Mouse (Mus musculus): Measurements from ENCODE around the gene Fam83e. TPM values are rescaled to one million over a fixed set of nuclear protein-coding genes. Genes with fewer than 3 reads are reported as not detected.

Fam83e gene
- total RNA-seq, 2 experiments from 2014 or later, result 0.24 to 0.34 TPM

DNA sequence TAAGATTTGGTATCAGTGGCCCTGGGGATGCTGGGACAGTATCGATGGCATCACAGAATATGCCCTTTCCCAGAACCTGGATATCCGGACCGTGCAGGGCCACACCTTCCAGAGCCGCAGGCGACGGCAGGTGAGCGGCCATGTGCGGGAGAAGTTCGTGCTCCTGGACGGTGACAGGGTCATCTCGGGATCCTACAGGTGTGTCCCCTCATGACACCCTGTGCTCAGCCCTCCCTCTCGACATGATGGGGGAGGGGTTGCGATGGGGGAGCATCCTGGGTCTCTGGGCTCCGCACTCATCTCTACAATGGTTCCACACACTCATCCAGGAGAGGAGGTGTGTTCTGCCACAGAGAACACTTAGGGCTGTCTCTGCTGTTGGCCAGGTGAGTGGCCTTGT is 2.8 kb downstream of the Fam83e start:
- no peak for DNase-seq (ENCODE audit: low spot score in 2 of 2)
- intact Hi-C loops (cut with DNase I), result no loop called here

DNA sequence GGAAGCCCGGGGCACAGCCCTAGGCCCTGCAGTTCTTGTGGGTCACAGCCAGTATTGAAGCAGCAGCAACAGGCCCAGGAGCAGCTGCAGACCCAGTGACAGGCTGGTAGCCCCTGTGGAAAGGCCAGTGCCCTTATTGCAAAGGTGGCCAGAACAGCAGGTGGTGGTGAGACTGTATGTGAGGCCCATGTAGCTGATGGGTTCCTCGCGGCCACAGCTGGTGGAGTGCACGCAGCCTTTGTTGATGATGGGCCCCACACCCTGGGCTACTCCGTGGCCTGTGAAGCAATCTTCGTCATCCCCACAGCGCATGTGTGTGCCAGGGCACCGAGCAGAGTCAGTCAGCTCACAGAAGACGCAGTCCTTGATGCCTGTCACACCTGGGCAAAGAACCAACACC is 4.1 kb downstream of the Fam83e start:
- no peak for DNase-seq (ENCODE audit: low spot score in 2 of 2)
- intact Hi-C loops (cut with DNase I), result no loop called here

DNA sequence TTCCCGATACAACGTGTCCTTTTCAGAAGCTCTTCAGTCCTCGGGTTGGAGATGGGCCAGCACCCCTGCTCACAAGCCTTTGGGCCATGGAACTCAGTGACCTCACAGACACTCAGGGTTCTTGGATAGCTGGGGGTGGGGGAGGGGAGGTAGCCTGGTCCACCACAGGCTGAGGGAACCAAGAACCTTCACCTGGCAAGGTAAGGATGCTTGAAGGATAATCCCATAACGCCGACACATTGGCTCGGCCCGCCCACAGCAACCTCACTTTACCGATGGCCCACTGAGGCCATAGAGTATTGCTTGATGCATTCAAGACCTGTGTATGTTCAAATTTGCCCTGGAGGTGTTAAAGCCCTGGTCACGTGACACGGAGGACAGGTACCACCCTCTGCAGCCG is 4.7 kb downstream of the Fam83e start, which contains the start of gene Spaca4:
Spaca4 (minus strand) TSS at position 101 of the 400 bp plus-strand sequence.
- DNase-seq (ENCODE audit: low spot score in 2 of 2), result no peak
- intact Hi-C loops (cut with DNase I), result no loop called here

DNA sequence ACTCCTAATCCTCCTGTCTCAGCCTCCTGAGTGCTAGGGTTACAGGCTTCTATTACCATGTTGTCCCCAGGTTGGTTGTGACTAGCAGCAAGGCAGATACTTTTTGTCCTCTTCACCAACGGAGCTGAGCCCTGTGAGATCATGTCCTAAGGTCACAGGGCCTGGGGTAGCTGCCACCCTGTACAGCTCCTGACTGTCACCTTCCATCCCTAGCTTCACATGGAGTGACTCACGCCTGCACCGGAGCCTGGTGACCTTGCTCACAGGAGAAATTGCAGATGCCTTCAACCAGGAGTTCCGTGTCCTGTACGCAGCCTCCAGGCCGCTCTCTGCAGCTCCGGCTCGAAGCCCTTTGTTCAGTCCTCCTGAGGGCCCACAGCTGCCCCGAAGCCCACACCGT is 5.4 kb downstream of the Fam83e start:
- DNase-seq (ENCODE audit: low spot score in 2 of 2), result no peak
- intact Hi-C loops (cut with DNase I), result no loop called here

DNA sequence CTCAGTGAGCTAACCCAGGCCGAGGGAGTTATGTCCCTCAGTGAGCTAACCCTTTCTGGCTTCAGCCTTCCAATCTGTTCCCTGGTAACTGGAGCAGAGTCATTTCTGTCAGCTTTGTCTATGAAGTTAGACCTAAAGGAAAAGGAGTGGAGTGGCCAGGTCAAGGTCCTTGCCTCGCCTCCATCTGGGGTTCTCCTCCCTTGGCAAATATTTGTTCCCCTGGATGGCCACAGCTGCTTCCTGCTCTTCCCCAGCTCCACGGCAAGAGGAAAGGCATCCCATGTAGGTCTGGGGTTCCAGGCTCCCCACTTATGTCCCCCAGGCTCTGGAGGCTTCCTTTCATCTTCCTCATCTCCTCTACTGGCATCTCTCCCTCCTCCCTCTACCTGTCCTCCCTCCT is 6.6 kb downstream of the Fam83e start:
- intact Hi-C loops (cut with DNase I), result no loop called here
- DNase-seq (ENCODE audit: low spot score in 2 of 2), result no peak

DNA sequence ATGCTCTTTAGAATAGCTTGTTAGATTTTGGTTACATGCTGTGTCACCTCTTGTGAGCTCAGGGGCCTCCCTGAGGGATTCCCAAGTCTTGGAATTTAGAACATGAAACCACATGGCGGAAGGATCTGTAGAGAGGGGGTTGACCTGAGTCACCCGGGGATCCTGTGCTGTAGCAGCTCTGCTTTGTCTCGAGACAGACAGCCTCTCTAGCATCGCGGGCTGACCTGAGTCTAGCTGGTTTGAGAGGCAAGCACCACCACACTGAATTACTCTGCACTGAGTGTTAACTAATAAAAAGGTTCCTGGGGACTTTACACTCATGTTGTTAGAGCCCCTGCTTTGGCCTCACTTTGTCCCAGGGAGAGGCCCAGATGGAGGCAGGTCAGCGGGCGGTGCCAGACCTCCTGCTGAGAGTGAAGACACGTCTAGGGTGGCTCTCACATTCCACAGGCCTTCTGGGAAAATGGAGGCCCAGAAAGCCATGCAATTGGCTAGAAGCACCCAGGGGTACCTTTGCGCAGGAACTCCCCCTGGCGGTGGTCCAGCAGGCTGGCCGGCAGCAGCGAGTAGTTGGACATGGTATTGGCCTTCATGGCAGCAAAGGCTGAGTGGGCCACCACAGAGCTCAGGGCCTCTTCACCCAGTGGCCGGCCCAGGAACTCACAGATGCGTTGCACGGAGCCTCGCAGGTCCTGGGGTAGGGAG is 9.9 kb downstream of the Fam83e start:
- intact Hi-C loops (cut with DNase I), result loop anchor here (10.0 kb wide), 1 partner anchor 194 kb away; the partner anchor contains the start of genes Ccdc114 and Emp3
- no peak for DNase-seq (ENCODE audit: low spot score in 2 of 2)

DNA sequence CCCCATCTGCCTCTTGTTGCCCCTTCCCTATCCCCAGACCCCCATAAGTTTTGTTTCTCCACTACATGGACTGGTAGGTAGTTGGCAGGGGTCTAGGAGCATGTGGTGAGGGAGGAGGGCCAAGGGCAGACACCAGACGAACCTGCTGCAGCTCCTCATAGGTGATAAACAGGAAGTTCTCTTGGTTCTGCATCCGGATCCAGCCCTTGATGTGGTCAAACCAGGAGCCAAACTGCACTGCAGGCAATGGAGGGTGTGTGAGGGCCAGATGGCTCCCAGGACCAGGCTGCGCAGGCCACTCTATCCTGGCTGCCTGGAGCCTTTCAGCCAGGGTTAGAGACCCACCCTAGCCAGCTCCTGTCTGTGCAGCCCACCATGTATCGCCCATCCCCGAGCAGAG is 12.5 kb downstream of the Fam83e start:
- intact Hi-C loops (cut with DNase I), result loop anchor here (10.0 kb wide), 1 partner anchor 191 kb away; the partner anchor contains the start of genes Ccdc114 and Emp3
- DNase-seq (ENCODE audit: low spot score in 2 of 2), result no peak

DNA sequence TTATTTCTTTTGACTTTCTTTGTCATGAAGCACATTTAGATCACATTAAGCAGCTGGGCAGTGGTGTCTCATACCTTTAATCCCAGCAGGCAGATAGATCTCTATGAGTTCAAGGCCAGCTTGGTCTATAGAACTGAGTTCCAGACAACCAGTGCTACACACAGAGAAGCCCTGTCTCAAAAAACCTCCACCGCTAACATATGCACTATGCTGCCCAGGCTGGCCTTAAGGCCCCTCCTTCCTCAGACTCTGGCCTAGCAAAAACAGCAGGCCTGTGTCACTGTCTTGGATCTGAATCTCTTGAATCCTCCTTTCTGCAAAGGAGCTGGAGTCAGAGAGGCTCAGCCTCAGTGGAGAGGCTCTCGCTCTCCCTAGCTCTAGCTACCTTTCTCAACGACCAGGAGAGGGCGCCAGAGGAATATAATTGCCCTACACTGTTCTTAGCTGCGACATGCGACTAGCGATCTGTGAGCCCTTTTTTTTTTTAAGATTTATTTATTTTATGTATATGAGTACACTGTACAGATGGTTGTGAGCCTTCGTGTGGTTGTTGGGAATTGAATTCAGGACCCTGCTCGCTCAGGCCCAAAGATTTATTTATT is 18.3 kb downstream of the Fam83e start:
- intact Hi-C loops (cut with DNase I), result loop anchor here (1.0 to 10.0 kb wide), 3 partner anchors 62 to 273 kb away; partner anchors contain the start of genes Ccdc114 and Emp3
- peak; percentile 86 to 91 for DNase-seq (ENCODE audit: low spot score in 2 of 2)

DNA sequence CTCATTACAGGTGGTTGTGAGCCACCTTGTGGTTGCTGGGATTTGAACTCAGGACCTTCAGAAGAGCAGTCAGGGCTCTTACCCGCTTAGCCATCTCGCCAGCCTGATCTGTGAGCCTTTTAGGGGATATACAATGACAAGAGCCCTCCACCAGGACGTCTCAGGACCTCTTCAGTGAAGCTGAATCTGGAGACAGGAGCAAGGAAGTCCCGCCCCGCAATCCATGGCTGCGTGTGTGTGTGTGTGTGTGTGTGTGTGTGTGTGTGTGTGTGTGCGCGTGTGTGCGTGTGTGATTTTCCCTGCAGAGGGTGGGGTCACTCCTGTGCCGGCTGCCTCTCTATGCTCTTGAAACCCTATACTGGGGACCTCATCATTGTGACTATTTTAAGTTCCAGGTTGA is 18.8 kb downstream of the Fam83e start:
- intact Hi-C loops (cut with DNase I), result loop anchor here (1.0 to 10.0 kb wide), 3 partner anchors 61 to 272 kb away; partner anchors contain the start of genes Ccdc114 and Emp3
- no peak for DNase-seq (ENCODE audit: low spot score in 2 of 2)

DNA sequence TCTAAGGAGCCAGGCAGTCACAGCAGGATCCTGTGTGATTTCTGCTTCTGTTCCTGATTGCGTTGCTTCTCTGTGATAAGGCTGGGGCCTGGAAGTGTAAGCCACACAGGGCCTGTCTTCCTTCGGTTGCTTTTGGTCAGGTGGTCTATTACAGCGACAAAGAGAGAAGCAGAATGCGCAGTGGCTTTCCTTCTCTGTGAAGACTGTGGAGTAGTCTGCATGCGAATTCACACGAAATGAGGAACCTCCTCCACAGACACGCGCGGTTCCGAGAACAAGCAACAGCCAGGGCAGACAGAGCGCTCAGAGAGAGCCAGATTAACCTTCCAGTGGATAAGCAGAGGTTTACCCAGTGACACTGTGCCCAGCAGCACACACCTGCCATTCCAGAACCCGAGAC is 20.3 kb downstream of the Fam83e start:
- intact Hi-C loops (cut with DNase I), result no loop called here
- peak in 1 of 2 experiments; percentile 56 for DNase-seq (ENCODE audit: low spot score in 2 of 2)

DNA sequence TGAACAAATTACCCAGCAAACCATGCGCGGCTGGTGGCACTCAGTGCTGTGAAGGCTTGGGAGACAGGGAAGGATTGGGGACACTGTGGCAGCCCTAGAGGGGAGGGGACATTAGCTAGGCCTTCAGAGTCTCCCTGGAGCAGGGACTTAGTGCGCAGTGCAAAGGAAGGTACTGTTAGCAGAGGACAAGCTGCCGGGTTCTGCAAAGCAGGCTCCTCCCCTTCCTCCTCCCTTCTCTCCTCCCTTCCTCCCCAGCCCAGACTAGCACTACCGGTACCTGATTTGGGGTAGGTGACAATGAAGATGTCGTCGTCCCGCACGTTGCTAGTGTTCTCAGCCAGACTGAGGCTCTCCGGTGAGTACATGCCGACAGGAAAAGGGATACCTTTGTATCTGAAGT is 20.8 kb downstream of the Fam83e start:
- no peak for DNase-seq (ENCODE audit: low spot score in 2 of 2)
- intact Hi-C loops (cut with DNase I), result no loop called here

DNA sequence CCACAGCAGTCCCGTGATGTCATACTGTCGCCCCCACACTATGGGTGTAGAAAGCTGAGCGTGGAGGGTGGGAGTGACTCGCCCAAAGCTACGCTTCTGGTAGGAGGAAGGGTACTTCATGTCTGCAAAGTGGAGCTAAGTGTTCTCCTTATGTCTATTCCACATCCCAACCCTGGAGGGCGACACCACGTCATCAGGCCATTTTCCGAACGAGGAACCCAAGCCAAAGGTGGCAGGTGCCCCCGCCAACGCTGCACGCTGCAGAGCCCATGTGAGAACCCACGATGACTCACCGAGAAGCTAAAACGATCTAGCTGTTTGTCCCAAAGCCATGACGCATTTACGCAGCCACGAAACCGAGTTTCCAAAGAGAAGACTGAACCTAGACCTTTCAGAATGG is 21.3 kb downstream of the Fam83e start:
- intact Hi-C loops (cut with DNase I), result no loop called here

DNA sequence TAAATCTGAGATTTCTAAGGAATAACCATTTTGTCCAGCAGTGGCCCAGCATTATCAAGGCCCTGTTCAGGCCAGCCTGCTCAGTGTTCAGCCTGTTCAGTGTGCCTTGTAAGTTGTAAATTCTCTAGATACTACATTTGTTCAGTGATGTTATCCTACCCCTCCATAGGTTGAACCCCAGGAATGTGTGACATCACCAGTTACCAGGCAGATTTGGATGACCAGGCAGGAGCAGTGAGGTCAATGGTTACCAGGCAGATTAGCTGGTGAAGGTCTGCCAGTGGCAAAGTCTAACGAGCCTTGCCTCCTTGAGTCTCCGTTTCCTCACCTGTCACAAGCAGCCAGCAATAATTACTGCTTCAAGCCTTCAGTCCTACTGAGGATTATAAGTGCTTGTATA is 23.4 kb downstream of the Fam83e start:
- intact Hi-C loops (cut with DNase I), result no loop called here
- peak; percentile 82 to 94 for DNase-seq (ENCODE audit: low spot score in 2 of 2)

More for the DNA sequence above, 21.3 kb downstream of the Fam83e start:
- peak; percentile 73 to 91 for DNase-seq (ENCODE audit: low spot score in 2 of 2)

DNA sequence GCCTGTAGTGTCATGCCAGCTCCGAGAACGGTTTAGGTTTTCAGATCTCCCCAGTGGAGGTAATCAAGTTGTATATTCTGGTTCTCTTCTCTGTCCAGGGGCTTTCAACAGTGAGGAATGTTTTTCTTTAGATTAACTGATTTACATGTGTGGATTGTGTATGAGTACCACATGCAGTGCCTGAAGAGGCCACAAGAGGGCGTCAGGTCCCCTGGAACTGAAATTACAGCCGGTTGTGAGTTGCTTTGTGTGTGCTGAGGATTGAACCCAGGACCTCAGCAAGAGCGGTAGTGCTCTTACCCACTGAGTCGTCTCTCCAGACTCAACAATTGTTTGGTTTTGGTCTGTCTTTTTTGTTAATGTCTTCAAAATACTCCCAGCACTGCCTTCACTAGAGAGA is 25.5 kb downstream of the Fam83e start:
- intact Hi-C loops (cut with DNase I), result no loop called here
- DNase-seq (ENCODE audit: low spot score in 2 of 2), result no peak

DNA sequence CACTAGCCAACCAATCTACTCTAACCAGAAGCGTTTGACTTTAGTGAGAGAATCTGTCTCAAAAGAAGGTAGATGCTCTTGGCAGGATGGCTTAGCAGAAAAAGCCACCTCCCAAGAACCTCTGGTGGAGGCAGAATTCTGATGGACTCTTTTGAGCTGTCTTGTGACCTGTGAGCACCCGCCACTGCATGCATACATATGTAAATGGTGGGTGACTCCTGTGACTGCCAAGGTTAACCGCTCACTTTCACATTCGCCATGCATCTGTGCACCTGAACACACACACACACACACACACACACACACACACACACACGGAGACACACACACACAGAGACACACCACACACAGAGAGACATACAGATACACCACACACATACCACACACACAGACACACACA is 26.4 kb downstream of the Fam83e start:
- no peak for DNase-seq (ENCODE audit: low spot score in 2 of 2)
- intact Hi-C loops (cut with DNase I), result no loop called here

DNA sequence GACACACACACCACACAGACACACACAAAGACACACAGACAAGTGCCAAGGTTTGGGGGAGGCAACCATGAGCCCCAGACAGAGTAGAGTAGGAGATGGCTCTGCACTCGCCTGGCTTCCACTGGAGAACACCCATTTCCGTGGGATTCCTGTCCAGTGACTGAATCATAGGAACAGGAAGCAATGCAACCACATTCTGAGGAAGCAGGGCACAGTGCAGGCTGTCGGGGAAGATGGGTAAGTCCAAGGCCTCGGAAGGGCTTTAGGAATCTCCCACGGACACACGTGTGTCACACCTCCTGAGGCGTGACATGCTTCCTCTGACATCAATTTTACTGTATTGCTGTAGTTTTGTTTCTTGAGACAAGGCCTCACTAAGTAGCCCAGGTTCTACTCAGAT is 27.1 kb downstream of the Fam83e start:
- intact Hi-C loops (cut with DNase I), result no loop called here
- no peak for DNase-seq (ENCODE audit: low spot score in 2 of 2)

DNA sequence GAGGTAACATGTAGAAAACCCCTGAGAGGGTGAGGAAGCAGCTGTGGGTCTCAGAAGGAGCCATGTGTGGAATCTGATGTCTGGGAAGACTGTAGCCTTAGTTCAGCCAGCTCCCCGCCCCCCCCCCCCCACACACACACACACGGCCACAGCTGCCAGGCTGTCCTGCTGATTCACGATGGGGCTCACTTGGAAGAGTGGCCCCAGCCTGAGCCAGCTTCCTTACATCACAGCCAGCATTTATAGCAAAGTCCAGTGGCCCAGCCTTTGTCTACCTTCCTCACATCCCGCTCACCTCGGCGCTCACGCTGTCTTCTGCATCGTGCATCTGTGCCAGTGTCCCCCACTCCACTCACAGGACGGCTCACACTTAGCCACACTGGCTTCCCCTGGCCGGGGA is 28.4 kb downstream of the Fam83e start:
- DNase-seq (ENCODE audit: low spot score in 2 of 2), result no peak
- intact Hi-C loops (cut with DNase I), result no loop called here

DNA sequence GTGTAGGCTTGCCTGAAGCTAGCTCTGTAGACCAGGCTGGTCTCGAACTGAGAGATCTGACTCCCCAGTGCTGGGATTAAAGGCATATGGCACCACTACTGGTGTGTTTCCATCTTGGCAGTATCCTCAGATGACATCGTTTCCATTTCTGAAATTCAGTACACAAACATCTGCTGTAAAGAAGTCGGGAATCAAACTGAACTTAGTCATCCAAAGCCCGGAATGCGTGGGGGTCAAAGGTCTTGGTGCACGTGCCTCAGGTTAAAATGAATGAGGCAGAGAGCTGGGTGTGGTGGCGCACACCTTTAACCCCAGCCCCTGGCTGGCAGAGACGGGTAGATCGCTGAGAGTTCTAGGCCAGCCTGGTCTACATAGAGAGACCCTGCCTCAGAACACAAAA is 29.1 kb downstream of the Fam83e start:
- intact Hi-C loops (cut with DNase I), result no loop called here
- no peak for DNase-seq (ENCODE audit: low spot score in 2 of 2)

DNA sequence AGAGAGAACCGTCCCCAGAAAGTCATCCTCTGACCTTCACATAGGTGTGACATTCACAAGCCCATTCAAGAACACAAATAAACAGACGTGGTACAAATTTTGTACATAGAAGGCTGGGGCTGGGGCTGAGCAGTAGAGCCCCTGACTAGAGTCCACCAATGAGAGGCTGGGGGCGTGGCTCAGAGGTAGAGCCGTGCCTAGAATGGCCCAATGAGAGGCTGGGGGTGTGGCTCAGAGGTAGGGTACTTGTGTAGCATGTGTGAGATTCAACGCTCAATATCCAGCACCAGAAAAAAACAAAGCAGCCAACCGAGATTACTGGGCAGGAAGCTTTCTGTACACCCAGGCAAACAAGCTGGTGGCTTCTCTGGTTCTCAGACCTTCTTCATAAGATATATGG is 34.7 kb downstream of the Fam83e start:
- DNase-seq (ENCODE audit: low spot score in 2 of 2), result no peak
- intact Hi-C loops (cut with DNase I), result no loop called here

DNA sequence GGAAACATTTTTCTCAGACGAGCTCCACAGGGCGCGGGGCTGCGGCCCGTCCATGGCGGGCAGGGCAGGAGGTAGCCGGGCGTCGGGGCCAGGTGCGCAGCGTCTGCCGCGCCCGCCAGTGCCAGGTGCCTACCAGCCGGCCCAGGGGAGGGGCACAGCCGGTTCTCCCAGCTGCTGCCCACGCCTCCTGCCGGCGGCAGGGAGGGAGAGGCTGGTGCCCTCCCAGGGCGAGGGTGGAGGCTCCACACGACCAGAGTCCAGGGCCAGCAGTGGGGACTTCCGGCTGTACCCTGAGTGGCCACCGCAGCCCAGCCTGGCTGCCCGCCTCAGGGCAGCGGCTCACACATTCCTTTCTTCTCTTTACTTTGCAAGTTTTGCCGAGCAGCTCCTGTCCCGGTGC is 38.4 kb downstream of the Fam83e start:
- intact Hi-C loops (cut with DNase I), result no loop called here
- no peak for DNase-seq (ENCODE audit: low spot score in 2 of 2)

DNA sequence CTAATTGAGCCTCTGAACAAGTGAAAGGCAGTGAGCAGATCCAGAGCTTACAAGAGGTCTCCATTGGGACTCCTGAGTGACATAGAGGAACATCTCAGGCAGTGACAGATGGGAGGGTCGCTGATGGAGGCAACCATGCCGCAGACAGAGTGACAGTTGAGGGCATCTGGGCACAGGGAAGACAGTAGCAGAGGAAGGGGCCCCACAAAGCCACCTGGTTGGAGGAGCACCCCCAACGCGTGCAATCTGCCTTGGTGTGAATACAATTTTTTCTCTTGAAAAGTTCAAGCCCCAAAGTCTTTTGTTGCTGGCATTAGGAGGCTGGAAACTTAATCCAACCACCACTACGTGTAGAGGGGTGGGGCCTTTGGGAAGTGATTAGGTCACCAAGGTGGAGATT is 39.1 kb downstream of the Fam83e start:
- intact Hi-C loops (cut with DNase I), result loop anchor here (10.0 kb wide), 1 partner anchor 255 kb away; no protein-coding TSS in a partner anchor
- DNase-seq (ENCODE audit: low spot score in 2 of 2), result no peak
